Mouse (Mus musculus): ENCODE measurements around the gene Rpl11. TPM values are rescaled to one million over a fixed set of nuclear protein-coding genes. Genes with fewer than 3 reads are reported as not detected.

The Rpl11 gene
- polyA plus RNA-seq, 1 experiment from 2014 or later, result 463 TPM

- H3K4me3 ChIP-seq (replicated peaks), result no peak overlapping the region
- peaks cover 64% of the 10 kb centered on the region for H3K36me3 ChIP-seq
- H3K9me3 ChIP-seq (replicated peaks), result no peaks in the 10 kb centered on the region
- no peak for ATAC-seq (ENCODE audit: insufficient number of reproducible peaks, low FRiP score, low TSS enrichment, low read depth)
- H3K4me2 ChIP-seq (replicated peaks), result no peak overlapping the region
- no peak overlapping the region for H3K9ac ChIP-seq
- no peaks in the 10 kb centered on the region for H3K27me3 ChIP-seq
- peaks cover 27% of the 10 kb centered on the region for H3K4me1 ChIP-seq
- WGBS, result 72% methylated on average over 6 of the region's 6 CpGs
- H3K27ac ChIP-seq (replicated peaks), result no peak overlapping the region
These were observed 6.3 kb downstream of the Rpl11 start for GRCm38 (mm10) chr4:136046888-136047287.

GRCm38 (mm10) chr4:136045091-136045490 lies 8.1 kb downstream of the Rpl11 start:
- 89% methylated on average over 5 of the region's 5 CpGs for WGBS
- Histone ChIP-seq H3K36me3 (peaks cover 46% of the 10 kb centered on the region), H3K9me3 (replicated peaks) (no peaks in the 10 kb centered on the region), H3K4me2 (replicated peaks) (no peak overlapping the region), H3K4me3 (replicated peaks) (no peak overlapping the region), H3K27ac (replicated peaks) (no peak overlapping the region), H3K4me1 (peaks cover 9% of the 10 kb centered on the region), H3K27me3 (no peaks in the 10 kb centered on the region), H3K9ac (no peak overlapping the region)
- ATAC-seq (ENCODE audit: insufficient number of reproducible peaks, low FRiP score, low TSS enrichment, low read depth), result no peak

GRCm38 (mm10) chr4:136043784-136044400 lies 9.3 kb downstream of the Rpl11 start:
- H3K27me3 ChIP-seq, result no peaks in the 10 kb centered on the region
- H3K4me1 ChIP-seq, result peaks cover 4% of the 10 kb centered on the region; the same call in 1 of the 2 replicates
- no peak for ATAC-seq (ENCODE audit: insufficient number of reproducible peaks, low FRiP score, low TSS enrichment, low read depth)
- no peak overlapping the region for H3K4me3 ChIP-seq (replicated peaks)
- 76% methylated on average over 6 of the region's 6 CpGs for WGBS
- no peak overlapping the region for H3K27ac ChIP-seq (replicated peaks)
- H3K9ac ChIP-seq, result no peak overlapping the region
- peaks cover 34% of the 10 kb centered on the region for H3K36me3 ChIP-seq
- H3K4me2 ChIP-seq (replicated peaks), result no peak overlapping the region
- no peaks in the 10 kb centered on the region for H3K9me3 ChIP-seq (replicated peaks)

GRCm38 (mm10) chr4:136035078-136035477 lies 18.1 kb downstream of the Rpl11 start:
- H3K4me2 ChIP-seq (replicated peaks), result no peak overlapping the region
- H3K9ac ChIP-seq, result no peak overlapping the region
- H3K9me3 ChIP-seq (replicated peaks), result no peaks in the 10 kb centered on the region
- no peaks in the 10 kb centered on the region for H3K36me3 ChIP-seq
- no peaks in the 10 kb centered on the region for H3K27me3 ChIP-seq
- WGBS, result 73% methylated on average over 4 of the region's 4 CpGs
- 0 out of 2 replicates have a peak, but pooled peaks cover 4% of the 10 kb centered on the region for H3K4me1 ChIP-seq
- no peak overlapping the region for H3K27ac ChIP-seq (replicated peaks)
- no peak for ATAC-seq (ENCODE audit: insufficient number of reproducible peaks, low FRiP score, low TSS enrichment, low read depth)
- H3K4me3 ChIP-seq (replicated peaks), result no peak overlapping the region

GRCm38 (mm10) chr4:136033231-136033630 lies 20.0 kb downstream of the Rpl11 start:
- Histone ChIP-seq H3K9me3 (replicated peaks) (no peaks in the 10 kb centered on the region), H3K9ac (no peak overlapping the region), H3K4me1 (0 out of 2 replicates have a peak, but pooled peaks cover 4% of the 10 kb centered on the region), H3K27ac (replicated peaks) (no peak overlapping the region), H3K4me3 (replicated peaks) (no peak overlapping the region), H3K36me3 (no peaks in the 10 kb centered on the region), H3K4me2 (replicated peaks) (no peak overlapping the region), H3K27me3 (no peaks in the 10 kb centered on the region)
- ATAC-seq (ENCODE audit: insufficient number of reproducible peaks, low FRiP score, low TSS enrichment, low read depth), result no peak
- WGBS, result 63% methylated on average over 1 of the region's 1 CpGs

- Histone ChIP-seq H3K27me3 (no peaks in the 10 kb centered on the region), H3K9ac (no peak overlapping the region), H3K27ac (replicated peaks) (0 out of 2 replicates have a peak overlapping the region, but pooled peaks have one; percentile 5), H3K4me1 (0 out of 2 replicates have a peak, but pooled peaks cover 4% of the 10 kb centered on the region), H3K36me3 (no peaks in the 10 kb centered on the region), H3K9me3 (replicated peaks) (no peaks in the 10 kb centered on the region), H3K4me3 (replicated peaks) (no peak overlapping the region), H3K4me2 (replicated peaks) (no peak overlapping the region)
- peak; percentile 29; the same call in 1 of the 2 replicates for ATAC-seq (ENCODE audit: insufficient number of reproducible peaks, low FRiP score, low TSS enrichment, low read depth)
- 9% methylated on average over 8 of the region's 8 CpGs for WGBS
These were observed 22.0 kb downstream of the Rpl11 start for GRCm38 (mm10) chr4:136030968-136031909.

GRCm38 (mm10) chr4:136028689-136029088 lies 24.5 kb downstream of the Rpl11 start:
- H3K9ac ChIP-seq, result no peak overlapping the region
- no peak overlapping the region for H3K4me2 ChIP-seq (replicated peaks)
- no peak for ATAC-seq (ENCODE audit: insufficient number of reproducible peaks, low FRiP score, low TSS enrichment, low read depth)
- H3K4me1 ChIP-seq, result 0 out of 2 replicates have a peak, but pooled peaks cover 4% of the 10 kb centered on the region
- H3K27ac ChIP-seq (replicated peaks), result no peak overlapping the region
- 69% methylated on average over 5 of the region's 5 CpGs for WGBS
- no peaks in the 10 kb centered on the region for H3K9me3 ChIP-seq (replicated peaks)
- no peak overlapping the region for H3K4me3 ChIP-seq (replicated peaks)
- H3K36me3 ChIP-seq, result no peaks in the 10 kb centered on the region
- no peaks in the 10 kb centered on the region for H3K27me3 ChIP-seq

GRCm38 (mm10) chr4:136028132-136028564 lies 25.1 kb downstream of the Rpl11 start:
- Histone ChIP-seq H3K36me3 (no peaks in the 10 kb centered on the region), H3K9ac (no peak overlapping the region), H3K27ac (replicated peaks) (no peak overlapping the region), H3K27me3 (no peaks in the 10 kb centered on the region), H3K4me1 (0 out of 2 replicates have a peak, but pooled peaks cover 4% of the 10 kb centered on the region), H3K4me2 (replicated peaks) (no peak overlapping the region), H3K4me3 (replicated peaks) (no peak overlapping the region), H3K9me3 (replicated peaks) (no peaks in the 10 kb centered on the region)
- ATAC-seq (ENCODE audit: insufficient number of reproducible peaks, low FRiP score, low TSS enrichment, low read depth), result no peak
- WGBS, result 83% methylated on average over 19 of the region's 19 CpGs

GRCm38 (mm10) chr4:136027416-136028131 lies 25.7 kb downstream of the Rpl11 start:
- WGBS, result 47% methylated on average over 8 of the region's 8 CpGs
- no peaks in the 10 kb centered on the region for H3K36me3 ChIP-seq
- 0 out of 2 replicates have a peak, but pooled peaks cover 4% of the 10 kb centered on the region for H3K4me1 ChIP-seq
- no peak overlapping the region for H3K4me3 ChIP-seq (replicated peaks)
- no peaks in the 10 kb centered on the region for H3K27me3 ChIP-seq
- no peak for ATAC-seq (ENCODE audit: insufficient number of reproducible peaks, low FRiP score, low TSS enrichment, low read depth)
- H3K4me2 ChIP-seq (replicated peaks), result no peak overlapping the region
- H3K9ac ChIP-seq, result no peak overlapping the region
- no peaks in the 10 kb centered on the region for H3K9me3 ChIP-seq (replicated peaks)
- H3K27ac ChIP-seq (replicated peaks), result no peak overlapping the region

GRCm38 (mm10) chr4:136025350-136025749 lies 27.9 kb downstream of the Rpl11 start:
- no peaks in the 10 kb centered on the region for H3K27me3 ChIP-seq
- ATAC-seq (ENCODE audit: insufficient number of reproducible peaks, low FRiP score, low TSS enrichment, low read depth), result no peak

GRCm38 (mm10) chr4:136022924-136023323 lies 30.3 kb downstream of the Rpl11 start:
- Histone ChIP-seq H3K9ac (no peak overlapping the region), H3K4me3 (replicated peaks) (no peak overlapping the region), H3K27me3 (no peaks in the 10 kb centered on the region), H3K36me3 (no peaks in the 10 kb centered on the region), H3K4me1 (peaks cover 22% of the 10 kb centered on the region), H3K27ac (replicated peaks) (no peak overlapping the region), H3K9me3 (replicated peaks) (no peaks in the 10 kb centered on the region), H3K4me2 (replicated peaks) (no peak overlapping the region)
- WGBS, result 92% methylated on average over 9 of the region's 9 CpGs
- no peak for ATAC-seq (ENCODE audit: insufficient number of reproducible peaks, low FRiP score, low TSS enrichment, low read depth)

More at GRCm38 (mm10) chr4:136025350-136025749, 27.9 kb downstream of the Rpl11 start:
- H3K4me3 ChIP-seq (replicated peaks), result no peak overlapping the region
- H3K4me1 ChIP-seq, result peaks cover 9% of the 10 kb centered on the region
- no peak overlapping the region for H3K9ac ChIP-seq
- H3K4me2 ChIP-seq (replicated peaks), result no peak overlapping the region
- no peak overlapping the region for H3K27ac ChIP-seq (replicated peaks)
- H3K36me3 ChIP-seq, result no peaks in the 10 kb centered on the region
- 83% methylated on average over 1 of the region's 1 CpGs for WGBS
- no peaks in the 10 kb centered on the region for H3K9me3 ChIP-seq (replicated peaks)

Data from embryonic facial prominence, embryonic 15.5 days (tissue).